Mouse (Mus musculus): ENCODE results near the gene Cops8.

DNA sequence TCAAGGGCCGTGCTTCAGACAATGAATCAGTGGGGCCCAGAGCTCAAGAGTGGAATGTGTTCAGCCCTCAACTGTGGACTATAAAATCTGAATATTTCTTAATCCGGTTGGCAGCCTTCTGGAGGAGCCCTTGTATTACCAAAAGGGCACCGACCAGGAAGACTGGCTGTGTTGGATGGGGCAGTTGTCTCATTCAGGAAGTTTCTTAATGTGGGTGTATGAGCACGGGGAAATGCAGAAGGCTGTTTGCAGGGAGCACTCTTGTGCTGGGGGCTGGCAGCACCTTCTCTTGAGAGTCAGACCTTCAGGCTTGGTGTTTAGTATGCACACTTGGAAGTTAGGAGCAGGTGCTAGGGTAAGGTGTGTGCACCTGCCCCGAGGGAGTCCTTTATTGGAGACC, 6.6 kb downstream of the Cops8 start:
- no peak for TF ChIP-seq CTCF (conservative IDR thresholded peaks at IDR 0.05; ENCODE audit: low read length)
- TF ChIP-seq POU5F1 (IDR thresholded peaks at IDR 0.05; ENCODE audit: borderline replicate concordance, low read length) = no peak
- no peak for TF ChIP-seq NANOG (IDR thresholded peaks at IDR 0.05; ENCODE audit: borderline replicate concordance, low read length)
